Mouse (Mus musculus): Measurements from ENCODE around the gene Rab22a. TPM values are rescaled to one million over a fixed set of nuclear protein-coding genes. Genes with fewer than 3 reads are reported as not detected.
A peak's percentile ranks its signal among the peaks of the same experiment; 100 is the strongest.
"Not testable (repeated sequence)": the region's sequence is repeated elsewhere in the genome, so short reads cannot be mapped to it uniquely, and the experiment has no call there.

Gene Rab22a
- polyA plus RNA-seq, 1 experiment from 2014 or later, result 34.7 TPM

GRCm38 (mm10) chr2:173702096-173702866 lies 42.7 kb downstream of the Rab22a start:
- Histone ChIP-seq H3K9ac (ENCODE audit: low read length) (no peak overlapping the region), H3K4me2 (ENCODE audit: low read depth, low read length, severe bottlenecking) (no peak overlapping the region), H3K27me3 (ENCODE audit: control insufficient read depth, insufficient read depth, low read length) (no peaks in the 10 kb centered on the region), H3K36me3 (ENCODE audit: control insufficient read depth, insufficient read depth, low read length) (no peaks in the 10 kb centered on the region), H3K9me3 (ENCODE audit: control insufficient read depth, low read length) (no peaks in the 10 kb centered on the region), H3K4me3 (ENCODE audit: low read depth, low read length) (no peak overlapping the region), H3K27ac (ENCODE audit: low read depth, low read length) (no peak overlapping the region), H3K4me1 (replicated peaks; ENCODE audit: control insufficient read depth, insufficient read depth, low read length) (no peaks in the 10 kb centered on the region)
- 85% methylated on average over 16 of the region's 16 CpGs for WGBS
- DNase-seq (ENCODE audit: low spot score) (no peak), ATAC-seq (replicated peaks; ENCODE audit: low FRiP score) (no peak)

- Histone ChIP-seq H3K9ac (ENCODE audit: low read length) (no peak overlapping the region), H3K4me3 (ENCODE audit: low read depth, low read length) (no peak overlapping the region), H3K27me3 (ENCODE audit: control insufficient read depth, insufficient read depth, low read length) (no peaks in the 10 kb centered on the region), H3K27ac (ENCODE audit: low read depth, low read length) (no peak overlapping the region), H3K4me1 (replicated peaks; ENCODE audit: control insufficient read depth, insufficient read depth, low read length) (no peaks in the 10 kb centered on the region), H3K36me3 (ENCODE audit: control insufficient read depth, insufficient read depth, low read length) (no peaks in the 10 kb centered on the region), H3K4me2 (ENCODE audit: low read depth, low read length, severe bottlenecking) (no peak overlapping the region), H3K9me3 (ENCODE audit: control insufficient read depth, low read length) (no peaks in the 10 kb centered on the region)
- 84% methylated on average over 12 of the region's 12 CpGs for WGBS
- no peak for ATAC-seq (replicated peaks; ENCODE audit: low FRiP score)
- no peak for DNase-seq (ENCODE audit: low spot score)
Measured at GRCm38 (mm10) chr2:173702867-173703237, 43.3 kb downstream of the Rab22a start.

- DNase-seq (ENCODE audit: low spot score) (no peak), ATAC-seq (replicated peaks; ENCODE audit: low FRiP score) (no peak)
- Histone ChIP-seq H3K9ac (ENCODE audit: low read length) (no peak overlapping the region), H3K9me3 (ENCODE audit: control insufficient read depth, low read length) (no peaks in the 10 kb centered on the region), H3K27ac (ENCODE audit: low read depth, low read length) (no peak overlapping the region), H3K4me1 (replicated peaks; ENCODE audit: control insufficient read depth, insufficient read depth, low read length) (no peaks in the 10 kb centered on the region), H3K36me3 (ENCODE audit: control insufficient read depth, insufficient read depth, low read length) (no peaks in the 10 kb centered on the region), H3K4me3 (ENCODE audit: low read depth, low read length) (no peak overlapping the region), H3K4me2 (ENCODE audit: low read depth, low read length, severe bottlenecking) (no peak overlapping the region), H3K27me3 (ENCODE audit: control insufficient read depth, insufficient read depth, low read length) (no peaks in the 10 kb centered on the region)
- 85% methylated on average over 15 of the region's 15 CpGs for WGBS
Measured at GRCm38 (mm10) chr2:173705827-173706551, 46.4 kb downstream of the Rab22a start.

- not testable (repeated sequence) for H3K4me3 ChIP-seq (ENCODE audit: low read depth, low read length); H3K4me2 ChIP-seq (ENCODE audit: low read depth, low read length, severe bottlenecking); H3K4me1 ChIP-seq (replicated peaks; ENCODE audit: control insufficient read depth, insufficient read depth, low read length); H3K36me3 ChIP-seq (ENCODE audit: control insufficient read depth, insufficient read depth, low read length); H3K9me3 ChIP-seq (ENCODE audit: control insufficient read depth, low read length); H3K27me3 ChIP-seq (ENCODE audit: control insufficient read depth, insufficient read depth, low read length); H3K27ac ChIP-seq (ENCODE audit: low read depth, low read length); ATAC-seq (replicated peaks; ENCODE audit: low FRiP score); H3K9ac ChIP-seq (ENCODE audit: low read length); DNase-seq (ENCODE audit: low spot score)
Measured at GRCm38 (mm10) chr2:173707626-173708025, 48.1 kb downstream of the Rab22a start.

- Histone ChIP-seq H3K27ac (ENCODE audit: low read depth, low read length) (no peak overlapping the region), H3K36me3 (ENCODE audit: control insufficient read depth, insufficient read depth, low read length) (no peaks in the 10 kb centered on the region), H3K9me3 (ENCODE audit: control insufficient read depth, low read length) (no peaks in the 10 kb centered on the region), H3K27me3 (ENCODE audit: control insufficient read depth, insufficient read depth, low read length) (no peaks in the 10 kb centered on the region), H3K4me3 (ENCODE audit: low read depth, low read length) (no peak overlapping the region), H3K4me2 (ENCODE audit: low read depth, low read length, severe bottlenecking) (no peak overlapping the region), H3K4me1 (replicated peaks; ENCODE audit: control insufficient read depth, insufficient read depth, low read length) (no peaks in the 10 kb centered on the region; the same call in 1 of the 2 replicates), H3K9ac (ENCODE audit: low read length) (no peak overlapping the region)
- no peak for ATAC-seq (replicated peaks; ENCODE audit: low FRiP score)
- 88% methylated on average over 6 of the region's 6 CpGs for WGBS
- no peak for DNase-seq (ENCODE audit: low spot score)
Measured at GRCm38 (mm10) chr2:173710193-173710592, 50.6 kb downstream of the Rab22a start.

GRCm38 (mm10) chr2:173712656-173713055 lies 53.1 kb downstream of the Rab22a start:
- Histone ChIP-seq H3K4me3 (ENCODE audit: low read depth, low read length) (no peak overlapping the region), H3K4me2 (ENCODE audit: low read depth, low read length, severe bottlenecking) (no peak overlapping the region), H3K9ac (ENCODE audit: low read length) (no peak overlapping the region), H3K27me3 (ENCODE audit: control insufficient read depth, insufficient read depth, low read length) (no peaks in the 10 kb centered on the region), H3K4me1 (replicated peaks; ENCODE audit: control insufficient read depth, insufficient read depth, low read length) (no peaks in the 10 kb centered on the region; the same call in 1 of the 2 replicates), H3K9me3 (ENCODE audit: control insufficient read depth, low read length) (no peaks in the 10 kb centered on the region), H3K36me3 (ENCODE audit: control insufficient read depth, insufficient read depth, low read length) (no peaks in the 10 kb centered on the region), H3K27ac (ENCODE audit: low read depth, low read length) (no peak overlapping the region)
- WGBS, result 70% methylated on average over 10 of the region's 10 CpGs
- ATAC-seq (replicated peaks; ENCODE audit: low FRiP score) (no peak), DNase-seq (ENCODE audit: low spot score) (no peak)

GRCm38 (mm10) chr2:173713241-173713640 lies 53.7 kb downstream of the Rab22a start:
- no peak overlapping the region for H3K9ac ChIP-seq (ENCODE audit: low read length)
- H3K4me2 ChIP-seq (ENCODE audit: low read depth, low read length, severe bottlenecking), result no peak overlapping the region
- no peak overlapping the region for H3K27ac ChIP-seq (ENCODE audit: low read depth, low read length)
- no peaks in the 10 kb centered on the region for H3K9me3 ChIP-seq (ENCODE audit: control insufficient read depth, low read length)
- ATAC-seq (replicated peaks; ENCODE audit: low FRiP score), result no peak
- no peaks in the 10 kb centered on the region for H3K27me3 ChIP-seq (ENCODE audit: control insufficient read depth, insufficient read depth, low read length)
- no peak for DNase-seq (ENCODE audit: low spot score)
- no peaks in the 10 kb centered on the region; the same call in 1 of the 2 replicates for H3K4me1 ChIP-seq (replicated peaks; ENCODE audit: control insufficient read depth, insufficient read depth, low read length)
- H3K36me3 ChIP-seq (ENCODE audit: control insufficient read depth, insufficient read depth, low read length), result no peaks in the 10 kb centered on the region
- 78% methylated on average over 4 of the region's 4 CpGs for WGBS
- no peak overlapping the region for H3K4me3 ChIP-seq (ENCODE audit: low read depth, low read length)

- ATAC-seq (replicated peaks; ENCODE audit: low FRiP score), result peak; percentile 48
- WGBS, result 52% methylated on average over 8 of the region's 8 CpGs
Measured at GRCm38 (mm10) chr2:173714620-173715218, 55.2 kb downstream of the Rab22a start.

More at GRCm38 (mm10) chr2:173714620-173715218, 55.2 kb downstream of the Rab22a start:
- no peaks in the 10 kb centered on the region for H3K36me3 ChIP-seq (ENCODE audit: control insufficient read depth, insufficient read depth, low read length)
- no peaks in the 10 kb centered on the region for H3K9me3 ChIP-seq (ENCODE audit: control insufficient read depth, low read length)
- H3K27ac ChIP-seq (ENCODE audit: low read depth, low read length), result no peak overlapping the region
- H3K27me3 ChIP-seq (ENCODE audit: control insufficient read depth, insufficient read depth, low read length), result no peaks in the 10 kb centered on the region
- H3K9ac ChIP-seq (ENCODE audit: low read length), result no peak overlapping the region
- DNase-seq (ENCODE audit: low spot score), result no peak
- no peak overlapping the region for H3K4me2 ChIP-seq (ENCODE audit: low read depth, low read length, severe bottlenecking)
- no peaks in the 10 kb centered on the region; the same call in 1 of the 2 replicates for H3K4me1 ChIP-seq (replicated peaks; ENCODE audit: control insufficient read depth, insufficient read depth, low read length)
- no peak overlapping the region for H3K4me3 ChIP-seq (ENCODE audit: low read depth, low read length)
